Mouse (Mus musculus) CH12.LX (cell line): Measurements from ENCODE around the gene Lats1. TPM values are rescaled to one million over a fixed set of nuclear protein-coding genes. Genes with fewer than 3 reads are reported as not detected.
"Not testable (repeated sequence)": the region's sequence is repeated elsewhere in the genome, so short reads cannot be mapped to it uniquely, and the experiment has no call there.

ENCODE experiments used
- DNase-seq: peaks from one replicate; pipeline ENCODE4 v3.0.0-alpha.2; 2013; ENCODE audit errors: extremely low read depth
- H3K27ac ChIP-seq: 2 replicates; pipeline ENCODE4 v1.5.1; 2012; ENCODE audit warnings: low read depth, mild to moderate bottlenecking, control low read depth, moderate library complexity; ENCODE audit not compliant: insufficient read depth
- H3K27me3 ChIP-seq: replicated peaks from 2 replicates; pipeline ENCODE3; 2012; ENCODE audit warnings: inconsistent platforms
- H3K36me3 ChIP-seq, 2 experiments: replicated peaks in 1 of 2; 2 replicates each; pipeline versions ENCODE3 to v1.6.1; 2012; ENCODE audit warnings: inconsistent platforms in 1 of 2, low read length in 1 of 2, mild to moderate bottlenecking in 1 of 2, mixed read lengths in 1 of 2, moderate library complexity in 1 of 2; ENCODE audit not compliant: control insufficient read depth in 1 of 2, insufficient read depth in 1 of 2
- H3K4me1 ChIP-seq, 2 experiments: 2 replicates each; pipeline ENCODE4 v1.6.1; 2012; ENCODE audit warnings: inconsistent platforms in 1 of 2, moderate library complexity in 1 of 2; ENCODE audit not compliant: insufficient read depth in 2 of 2, control insufficient read depth in 1 of 2
- H3K4me2 ChIP-seq: 2 replicates; pipeline ENCODE4 v1.6.1; 2012; ENCODE audit warnings: low read depth, mild to moderate bottlenecking, control low read depth; ENCODE audit not compliant: poor library complexity, insufficient read depth, severe bottlenecking
- H3K4me3 ChIP-seq, 3 experiments: fragments of 150-350 bp in 1 of 3; sonication (generic) in 1 of 3; replicated peaks in 1 of 3; 2 replicates each; pipeline versions ENCODE3 to v1.5.1; 2011 to 2012; ENCODE audit warnings: low read depth in 2 of 3, low read length in 2 of 3, mild to moderate bottlenecking in 2 of 3, moderate library complexity in 2 of 3, control low read depth in 1 of 3, improper control_type of control experiment in 1 of 3, inconsistent platforms in 1 of 3, mixed read lengths in 1 of 3; ENCODE audit not compliant: poor library complexity in 1 of 3
- H3K79me2 ChIP-seq: replicated peaks from 2 replicates; pipeline ENCODE4 v1.6.1; 2012; ENCODE audit warnings: mild to moderate bottlenecking, moderate library complexity; ENCODE audit not compliant: control insufficient read depth, poor library complexity, insufficient read depth, severe bottlenecking; ENCODE audit errors: extremely low read depth
- H3K9ac ChIP-seq: 2 replicates; pipeline ENCODE4 v1.6.1; 2012; ENCODE audit warnings: low read depth, mild to moderate bottlenecking, control low read depth, moderate library complexity; ENCODE audit not compliant: insufficient read depth
- H3K9me3 ChIP-seq: replicated peaks from 2 replicates; pipeline ENCODE3; 2012; ENCODE audit warnings: low read length, inconsistent platforms, mixed read lengths
- BHLHE40 ChIP-seq: IDR thresholded peaks from 2 replicates; pipeline ENCODE4 v1.6.1; 2011; ENCODE audit warnings: mild to moderate bottlenecking, low read depth, low read length, improper control_type of control experiment
- CHD1 ChIP-seq: IDR thresholded peaks from 2 replicates; pipeline ENCODE4 v1.6.1; 2012; ENCODE audit warnings: low read depth, low read length, improper control_type of control experiment, inconsistent platforms
- CHD2 ChIP-seq: IDR thresholded peaks from 2 replicates; pipeline ENCODE4 v1.6.1; 2011; ENCODE audit warnings: low read length, improper control_type of control experiment
- CTCF ChIP-seq, 2 experiments: IDR thresholded peaks in 1 of 2; conservative IDR thresholded peaks in 1 of 2; 2 replicates each; pipeline ENCODE4 v1.5.1; 2011 to 2012; ENCODE audit warnings: low read depth in 2 of 2, low read length in 2 of 2, improper control_type of control experiment in 1 of 2, inconsistent platforms in 1 of 2, mild to moderate bottlenecking in 1 of 2, moderate library complexity in 1 of 2
- HCFC1 ChIP-seq: IDR thresholded peaks from 2 replicates; pipeline ENCODE4 v1.6.1; 2012; ENCODE audit warnings: low read depth, mild to moderate bottlenecking, inconsistent platforms, low read length, improper control_type of control experiment
- MAX ChIP-seq: IDR thresholded peaks from 2 replicates; pipeline ENCODE4 v1.6.1; 2011; ENCODE audit warnings: low read length, improper control_type of control experiment
- MAZ ChIP-seq: IDR thresholded peaks from 2 replicates; pipeline ENCODE4 v1.6.1; 2012; ENCODE audit warnings: low read depth, mild to moderate bottlenecking, inconsistent platforms, low read length, improper control_type of control experiment, moderate library complexity
- NRF1 ChIP-seq: IDR thresholded peaks from 2 replicates; pipeline ENCODE4 v1.6.1; 2014; ENCODE audit warnings: low read depth, mild to moderate bottlenecking, inconsistent platforms, low read length, improper control_type of control experiment, moderate library complexity
- PAX5 ChIP-seq: IDR thresholded peaks from 2 replicates; pipeline ENCODE4 v1.6.1; 2012; ENCODE audit warnings: low read length, inconsistent platforms, mixed read lengths
- USF2 ChIP-seq: conservative IDR thresholded peaks from 2 replicates; pipeline ENCODE4 v1.6.1; 2011; ENCODE audit warnings: low read depth, low read length, improper control_type of control experiment
- ZC3H11A ChIP-seq: IDR thresholded peaks from 2 replicates; pipeline ENCODE4 v1.6.1; 2012; ENCODE audit warnings: low read depth, mild to moderate bottlenecking, inconsistent platforms, low read length, improper control_type of control experiment
- ZKSCAN1 ChIP-seq: IDR thresholded peaks from 2 replicates; pipeline ENCODE4 v1.6.1; 2012; ENCODE audit warnings: low read depth, inconsistent platforms, low read length, improper control_type of control experiment, borderline replicate concordance
- ZMIZ1 ChIP-seq: IDR thresholded peaks from 2 replicates; pipeline ENCODE4 v1.6.1; 2012; ENCODE audit warnings: low read depth, mild to moderate bottlenecking, inconsistent platforms, low read length, improper control_type of control experiment
- dilution Hi-C: fragments of 300-500 bp; cut with MboI; formaldehyde crosslinking; loops from 2 replicates; pipeline ENCODE4 v1.14.3; 2020; ENCODE audit warnings: low sequenced_read_pairs; ENCODE audit not compliant: extremely low pct_unique_long_range_greater_than_20kb, extremely low pct_ligation_motif_present
- in situ Hi-C: fragments of 300-500 bp; cut with MboI; formaldehyde crosslinking; loops from 3 replicates; pipeline ENCODE4 v1.14.3; 2019; ENCODE audit warnings: low sequenced_read_pairs, low pct_ligation_motif_present, low pct_unique_long_range_greater_than_20kb, mixed read lengths
- polyA plus RNA-seq: library from polyadenylated mRNA; unstranded; fragments of >175 nt; gene quantifications from 2 replicates; pipeline ENCODE4 v1.2.1, GENCODE M21; 2012; ENCODE audit warnings: low read depth; ENCODE audit not compliant: insufficient read length
- total RNA-seq, 2 experiments: library from RNA; depleted of rRNA; stranded (reverse); fragments of 300-350 nt in 1 of 2; fragments of >200 nt in 1 of 2; gene quantifications; 2 replicates each; pipeline ENCODE4 v1.2.3; 2012 to 2014

The Lats1 gene
- total and polyA plus RNA-seq, 3 experiments: 8.5 to 13.4 (median 12.3) TPM

DNA sequence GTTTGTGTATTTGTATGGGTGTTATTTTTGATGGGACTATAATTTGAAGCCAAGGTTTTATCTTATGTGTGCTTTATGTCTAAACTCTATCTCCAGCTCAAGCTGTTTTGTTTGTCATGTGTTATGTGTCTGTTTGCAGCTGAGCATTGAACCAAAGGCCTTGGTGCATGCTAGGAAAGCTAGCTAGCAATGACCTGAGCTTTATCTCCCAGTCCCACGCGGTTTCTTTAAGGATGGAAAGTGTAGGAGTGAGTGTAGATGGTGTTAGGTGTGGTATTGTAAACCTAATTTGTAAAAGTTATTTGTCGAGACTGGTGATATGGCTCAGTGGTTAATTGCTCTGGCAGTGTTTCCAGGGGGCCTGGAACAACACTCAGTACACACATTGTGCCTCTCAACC is 56.9 kb downstream of the Lats1 start:
- no peaks in the 10 kb centered on the region for H3K27me3 ChIP-seq
- no peak overlapping the region for H3K9ac ChIP-seq
- H3K4me3 ChIP-seq: no peak overlapping the region
- H3K27ac ChIP-seq: no peak overlapping the region
- H3K9me3 ChIP-seq: no peaks in the 10 kb centered on the region
- DNase-seq: no peak
- peaks cover 34% of the 10 kb centered on the region for H3K79me2 ChIP-seq
- H3K4me1 ChIP-seq: 0 out of 4 replicates have a peak, but pooled peaks cover 0 to 2% of the 10 kb centered on the region in 2 experiments
- no peak for TF ChIP-seq ZMIZ1
- no peak for TF ChIP-seq CTCF (conservative IDR thresholded peaks at IDR 0.05 in 1 of 2, IDR thresholded peaks at IDR 0.05 in 1 of 2; ENCODE audit: low read depth in 2 of 2, low read length in 2 of 2)
- TF ChIP-seq PAX5: no peak
- no peak for TF ChIP-seq NRF1
- dilution Hi-C loops (no loop called here), in situ Hi-C loops (no loop called here)
- H3K4me2 ChIP-seq: no peak overlapping the region
- peaks cover 6 to 49% of the 10 kb centered on the region in 2 experiments for H3K36me3 ChIP-seq

DNA sequence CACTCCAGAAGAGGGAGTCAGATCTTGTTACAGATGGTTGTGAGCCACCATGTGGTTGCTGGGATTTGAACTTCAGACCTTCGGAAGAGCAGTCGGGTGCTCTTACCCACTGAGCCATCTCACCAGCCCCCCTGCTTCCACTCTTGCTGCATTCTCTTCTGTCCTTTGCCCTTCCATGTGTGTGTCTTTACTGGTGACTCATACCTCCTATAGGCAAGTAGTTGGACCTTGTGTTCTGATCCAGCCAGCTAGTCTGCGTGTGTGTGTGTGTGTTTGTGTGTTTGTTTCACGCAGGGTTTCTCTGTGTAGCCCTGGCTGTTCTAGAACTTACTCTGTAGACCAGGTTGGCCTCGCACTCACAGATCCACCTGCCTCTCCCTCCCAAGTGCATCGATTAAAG is 64.5 kb downstream of the Lats1 start:
- H3K4me2 ChIP-seq, dilution Hi-C loops, in situ Hi-C loops: not testable (repeated sequence)

GRCm38 (mm10) chr10:7748752-7749151 is 67.7 kb downstream of the Lats1 start:
- no peak overlapping the region for H3K4me3 ChIP-seq
- no peaks in the 10 kb centered on the region for H3K9me3 ChIP-seq
- H3K27ac ChIP-seq: no peak overlapping the region
- no peak overlapping the region for H3K9ac ChIP-seq
- TF ChIP-seq HCFC1 (no peak), MAZ (no peak), CHD2 (no peak), ZC3H11A (no peak), CHD1 (no peak), BHLHE40 (no peak), ZKSCAN1 (no peak), USF2 (no peak), MAX (no peak)
- TF ChIP-seq, all 38 proteins: peak for 0
- no peaks in the 10 kb centered on the region for H3K79me2 ChIP-seq
- DNase-seq: no peak
- H3K36me3 ChIP-seq: peaks cover 50 to 83% of the 10 kb centered on the region in 2 experiments
- no peaks in the 10 kb centered on the region for H3K27me3 ChIP-seq
- in situ Hi-C loops (no loop called here), dilution Hi-C loops (no loop called here)
- no peaks in the 10 kb centered on the region for H3K4me1 ChIP-seq
- H3K4me2 ChIP-seq: no peak overlapping the region

More for the DNA sequence above, 64.5 kb downstream of the Lats1 start:
- not testable (repeated sequence) for DNase-seq, H3K27ac ChIP-seq, H3K27me3 ChIP-seq, H3K79me2 ChIP-seq, H3K4me1 ChIP-seq, H3K9me3 ChIP-seq, H3K9ac ChIP-seq, H3K4me3 ChIP-seq
- H3K36me3 ChIP-seq: peaks cover 46 to 85% of the 10 kb centered on the region in 2 experiments
